Mouse (Mus musculus): ENCODE results near the gene Pbp2. TPM values are rescaled to one million over a fixed set of nuclear protein-coding genes. Genes with fewer than 3 reads are reported as not detected.

Gene Pbp2
- total RNA-seq (2022): under 1 TPM in 1 of 4 experiments, not detected in 3; 0.48 TPM

GRCm38 (mm10) chr6:135310305-135310704 lies at the start of gene Pbp2:
Gene Pbp2 (minus strand): TSS chr6:135310405.
- DNase-seq (ENCODE audit: low spot score in 2 of 2): no peak

DNA sequence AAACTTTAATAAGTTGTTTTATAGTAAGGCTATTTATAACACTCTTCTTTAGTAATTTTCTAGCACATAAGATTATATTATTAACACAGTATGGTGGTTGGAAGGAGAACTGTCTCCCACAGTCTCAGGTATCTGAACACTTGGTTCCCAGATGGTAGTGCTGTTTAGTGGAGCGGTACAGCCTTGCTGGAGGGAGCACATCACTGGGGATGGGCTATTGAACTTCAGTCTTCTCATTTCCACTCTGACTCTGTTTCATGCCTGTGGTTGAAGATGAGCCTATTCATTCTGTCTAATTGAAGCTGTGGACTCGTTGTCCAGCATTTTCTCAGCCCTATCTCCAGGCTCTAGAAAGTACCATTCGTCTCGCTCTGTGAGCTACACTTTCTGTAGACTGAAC lies 44.7 kb upstream of the Pbp2 start:
- no peak for DNase-seq (ENCODE audit: low spot score in 2 of 2)

- no peak for DNase-seq (ENCODE audit: low spot score in 2 of 2)
Measured at GRCm38 (mm10) chr6:135352537-135352936, 42.3 kb upstream of the Pbp2 start.

DNA sequence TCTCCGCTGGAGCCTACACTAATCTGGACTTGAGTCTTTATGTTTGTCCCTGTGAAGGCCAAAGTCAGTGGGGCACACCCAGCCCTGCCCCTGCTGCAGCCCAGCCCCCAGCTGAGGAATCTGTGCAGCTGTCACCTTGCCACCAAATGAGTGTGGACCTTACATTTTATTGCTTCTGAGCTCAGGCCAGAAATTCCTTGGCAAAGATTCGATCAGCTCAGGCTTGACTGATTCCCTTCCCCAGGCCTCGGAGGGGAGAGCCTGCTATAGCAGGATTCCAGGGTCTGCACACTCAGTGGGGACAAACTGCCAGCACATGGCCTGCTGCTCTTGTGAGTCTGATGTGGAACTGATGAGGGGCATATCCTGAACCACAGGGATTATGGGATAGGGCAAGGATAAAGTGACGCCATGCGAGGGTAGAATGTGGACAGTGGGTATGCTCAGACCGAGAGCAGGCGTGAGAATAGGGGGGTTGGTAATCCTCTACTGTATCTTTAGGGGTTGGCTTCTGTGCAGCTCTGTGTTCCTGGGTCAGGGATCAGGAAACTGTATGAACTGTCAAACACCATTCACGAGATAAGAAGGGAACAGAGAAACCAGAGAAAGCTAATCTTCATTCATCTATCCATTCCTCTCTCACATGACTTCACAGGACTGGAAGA lies 41.6 kb upstream of the Pbp2 start:
- no peak for DNase-seq (ENCODE audit: low spot score in 2 of 2)

- no peak for DNase-seq (ENCODE audit: low spot score in 2 of 2)
Measured at GRCm38 (mm10) chr6:135341076-135341378, 30.8 kb upstream of the Pbp2 start.

GRCm38 (mm10) chr6:135340355-135341075 lies 30.3 kb upstream of the Pbp2 start:
- no peak for DNase-seq (ENCODE audit: low spot score in 2 of 2)

GRCm38 (mm10) chr6:135336376-135336775 lies 26.2 kb upstream of the Pbp2 start:
- DNase-seq (ENCODE audit: low spot score in 2 of 2): no peak

DNA sequence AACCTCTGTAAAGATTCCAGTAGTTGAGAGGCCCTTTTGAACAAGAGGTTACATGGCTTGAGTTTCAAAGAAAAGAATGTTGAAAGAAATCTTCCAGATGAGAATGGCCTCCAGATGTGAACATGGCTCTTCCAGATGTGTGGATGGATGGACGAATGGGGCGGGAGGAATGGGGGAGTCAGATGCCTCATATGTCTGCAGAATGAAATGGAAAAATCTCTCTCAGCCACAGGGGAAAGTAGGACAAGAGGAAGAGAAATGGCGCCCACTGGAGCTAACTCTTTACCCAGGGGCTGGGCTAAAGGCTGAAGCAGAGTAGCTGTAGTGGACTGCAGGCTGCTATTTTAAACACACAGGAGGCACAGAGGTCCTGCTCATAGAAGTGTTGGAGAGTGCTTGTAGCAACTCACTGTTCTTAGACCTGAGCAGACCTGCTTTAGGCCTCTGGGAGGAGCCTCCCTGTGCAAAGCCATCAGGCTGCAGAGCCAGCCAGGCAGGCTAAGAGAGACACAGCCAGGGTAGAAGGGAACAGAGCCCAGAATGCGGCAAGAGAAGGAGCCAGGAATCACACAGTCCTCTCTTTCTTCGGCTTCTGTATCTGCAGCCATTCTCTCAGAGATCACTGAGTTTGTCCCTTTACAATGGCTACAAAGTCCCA lies 23.9 kb upstream of the Pbp2 start:
- no peak for DNase-seq (ENCODE audit: low spot score in 2 of 2)

DNA sequence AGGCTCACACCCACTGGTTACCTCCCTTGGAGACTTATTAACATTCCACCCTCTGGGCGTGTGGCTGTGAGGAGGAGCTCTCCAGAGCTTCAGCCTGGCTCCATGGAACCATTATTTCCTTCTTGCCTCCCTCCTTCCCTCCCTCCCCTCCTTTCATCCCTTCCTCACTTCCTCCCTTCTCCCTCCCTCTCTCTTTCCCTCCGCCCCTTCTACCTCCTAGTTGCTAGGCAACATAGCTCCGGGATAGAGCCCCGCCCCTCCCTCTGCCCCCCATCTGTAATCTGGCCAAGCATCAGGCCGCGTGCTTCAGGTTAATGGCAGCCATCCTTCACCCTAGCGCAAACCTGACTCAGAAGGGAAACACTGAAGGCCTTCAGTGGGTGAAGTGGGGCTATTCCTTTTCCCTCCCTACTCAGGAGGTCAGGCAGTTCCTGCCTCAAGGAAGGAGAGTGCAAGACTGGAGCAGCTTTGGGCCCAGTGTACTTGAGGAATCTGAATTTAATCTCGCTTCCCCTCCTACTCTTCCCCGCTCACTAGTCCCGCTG lies 22.6 kb upstream of the Pbp2 start:
- no peak for DNase-seq (ENCODE audit: low spot score in 2 of 2)

DNA sequence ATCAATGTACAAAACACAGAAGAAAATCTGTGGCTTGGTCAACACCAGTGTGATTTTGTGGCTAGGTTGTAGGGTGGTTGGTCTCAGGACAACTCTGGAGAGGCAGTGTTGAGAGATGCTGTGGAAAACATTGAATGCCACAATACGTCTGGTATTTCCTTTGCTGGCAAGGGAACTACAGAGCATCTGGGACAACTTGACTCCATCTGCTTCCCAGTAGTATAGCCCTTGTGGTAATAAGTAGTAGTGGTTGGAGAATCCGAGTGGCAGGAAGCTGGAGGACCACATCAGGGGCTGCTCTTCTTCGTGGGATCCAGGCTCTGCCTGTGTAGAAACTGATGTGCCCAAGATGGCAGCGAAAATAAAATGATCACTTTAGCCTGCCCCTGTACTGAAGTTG lies 21.7 kb upstream of the Pbp2 start:
- no peak for DNase-seq (ENCODE audit: low spot score in 2 of 2)

- DNase-seq (ENCODE audit: low spot score in 2 of 2): no peak
Measured at GRCm38 (mm10) chr6:135326847-135327246, 16.6 kb upstream of the Pbp2 start.

- DNase-seq (ENCODE audit: low spot score in 2 of 2): no peak
Measured at GRCm38 (mm10) chr6:135324686-135325300, 14.6 kb upstream of the Pbp2 start.

- no peak for DNase-seq (ENCODE audit: low spot score in 2 of 2)
Measured at GRCm38 (mm10) chr6:135324111-135324510, 13.9 kb upstream of the Pbp2 start.

- no peak for DNase-seq (ENCODE audit: low spot score in 2 of 2)
Measured at GRCm38 (mm10) chr6:135323311-135323982, 13.2 kb upstream of the Pbp2 start.

DNA sequence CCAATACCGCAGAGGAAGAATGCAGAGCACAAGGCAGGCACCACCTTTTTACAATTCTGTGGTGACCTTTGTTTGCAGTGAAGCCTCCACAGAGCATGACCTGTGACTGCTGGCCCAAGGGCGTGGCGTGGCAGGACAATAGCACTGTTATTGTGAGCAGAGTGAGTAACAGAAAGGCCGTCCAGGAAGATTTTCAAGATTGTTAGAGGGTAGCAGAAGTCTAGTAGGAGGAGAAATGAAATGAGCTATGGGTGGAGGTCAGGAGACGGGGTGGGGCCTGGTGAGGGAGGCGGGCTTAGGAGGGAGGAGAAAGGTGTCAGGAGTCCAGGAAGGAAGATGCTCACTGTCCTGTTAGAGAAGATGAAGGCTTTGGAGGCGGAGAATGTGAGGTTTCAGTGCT lies 12.5 kb upstream of the Pbp2 start:
- no peak for DNase-seq (ENCODE audit: low spot score in 2 of 2)

- no peak for DNase-seq (ENCODE audit: low spot score in 2 of 2)
Measured at GRCm38 (mm10) chr6:135319431-135319933, 9.3 kb upstream of the Pbp2 start.

DNA sequence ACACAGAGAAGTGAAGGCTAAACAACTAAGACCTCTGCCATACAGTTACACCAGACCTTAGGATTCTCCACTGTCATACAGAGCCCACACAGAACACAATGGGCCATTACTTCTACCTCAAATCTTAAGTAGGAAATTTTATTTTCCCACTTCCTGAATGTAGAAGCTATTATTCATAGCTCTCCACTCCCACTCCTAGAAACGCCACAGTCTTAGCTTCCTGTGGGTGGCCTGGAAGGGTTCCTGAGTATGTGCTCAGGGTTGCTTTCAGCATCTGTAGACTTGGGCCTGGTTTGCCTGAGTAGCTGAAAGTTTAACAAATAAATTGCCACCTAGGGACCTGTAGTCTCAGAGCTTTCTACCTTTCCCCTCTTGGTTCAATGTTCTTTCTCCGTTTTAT lies 5.9 kb upstream of the Pbp2 start:
- DNase-seq (ENCODE audit: low spot score in 2 of 2): peak in 1 of 2 experiments; percentile 23

DNA sequence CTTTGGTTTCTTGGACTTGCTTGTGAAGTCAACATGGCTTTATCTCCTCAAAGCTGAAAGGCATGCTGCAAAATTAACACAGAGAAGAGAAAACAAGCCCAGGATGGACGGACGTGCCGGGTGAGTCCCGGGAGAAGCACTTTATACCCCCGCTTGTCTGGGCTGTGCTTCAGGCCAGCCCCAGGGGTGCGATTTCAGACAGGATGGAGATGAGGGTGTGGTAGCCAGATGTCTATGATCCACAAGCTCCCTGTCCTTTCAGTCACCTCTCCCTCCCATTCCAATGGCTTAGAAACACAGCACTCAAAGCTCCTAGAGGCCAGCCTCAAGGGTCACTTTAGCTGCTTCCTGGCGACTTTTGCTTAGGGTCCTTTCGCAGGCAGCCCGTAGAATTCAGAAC lies 3.8 kb upstream of the Pbp2 start:
- DNase-seq (ENCODE audit: low spot score in 2 of 2): no peak

GRCm38 (mm10) chr6:135312038-135312437 lies 1.8 kb upstream of the Pbp2 start:
- no peak for DNase-seq (ENCODE audit: low spot score in 2 of 2)

DNA sequence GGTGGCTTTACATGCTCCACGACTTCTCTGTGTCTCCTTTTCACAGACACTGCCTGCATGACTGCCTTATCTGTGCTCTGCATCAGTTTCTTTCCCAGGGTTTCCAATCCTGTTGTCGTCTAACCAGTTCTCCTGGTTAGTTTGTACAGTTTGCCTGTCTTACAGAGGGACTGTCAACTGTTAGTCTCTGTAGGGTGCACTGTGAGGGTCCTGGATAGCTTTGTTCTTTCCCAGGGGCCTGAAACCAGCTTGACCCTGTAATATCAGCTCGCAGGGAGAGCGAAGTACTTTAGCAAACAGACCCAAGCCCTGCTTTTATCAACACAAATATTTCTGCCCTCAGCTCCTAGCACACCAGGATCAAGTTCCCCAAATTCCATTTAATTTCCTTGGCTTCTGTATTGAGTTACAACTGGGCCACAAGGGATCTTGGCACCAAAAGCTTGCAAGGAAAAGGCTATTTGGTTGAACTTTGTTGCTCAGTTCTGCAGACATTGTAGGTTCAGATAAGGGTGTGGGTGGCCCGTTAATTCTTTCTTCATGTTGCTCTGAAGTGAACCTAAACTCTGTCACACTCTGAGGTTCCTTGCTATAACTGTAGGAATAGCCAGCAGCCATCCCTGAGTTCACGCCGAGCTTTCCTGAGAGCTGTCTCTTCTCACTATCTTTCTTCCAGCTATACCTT lies 5.5 kb downstream of the Pbp2 start:
- DNase-seq (ENCODE audit: low spot score in 2 of 2): no peak

Measured in left cerebral cortex, adult 8-10 months (tissue).